Mouse (Mus musculus) midbrain, embryonic 10.5 days (tissue): Measurements from ENCODE around the gene Cuzd1. TPM values are rescaled to one million over a fixed set of nuclear protein-coding genes. Genes with fewer than 3 reads are reported as not detected.

ENCODE experiments used
- DNase-seq: peaks from one replicate; pipeline ENCODE4 v3.0.0-alpha.2; 2017; ENCODE audit warnings: low spot score
- H3K27ac ChIP-seq: fragments of 300-500 bp; sonication (generic); replicated peaks from 2 replicates; pipeline ENCODE4 v1.5.1; 2016; ENCODE audit warnings: mild to moderate bottlenecking
- H3K27me3 ChIP-seq: fragments of 300-500 bp; sonication (generic); 2 replicates; pipeline ENCODE4 v1.6.1; 2016; ENCODE audit warnings: low read depth, mild to moderate bottlenecking; ENCODE audit not compliant: poor library complexity, severe bottlenecking
- H3K36me3 ChIP-seq: fragments of 300-500 bp; sonication (generic); 2 replicates; pipeline ENCODE4 v1.6.1; 2016; ENCODE audit warnings: mild to moderate bottlenecking, moderate library complexity
- H3K4me1 ChIP-seq: fragments of 300-500 bp; sonication (generic); 2 replicates; pipeline ENCODE4 v1.6.1; 2016
- H3K4me3 ChIP-seq: fragments of 300-500 bp; sonication (generic); 2 replicates; pipeline ENCODE4 v1.5.1; 2016; ENCODE audit warnings: mild to moderate bottlenecking, moderate library complexity
- H3K9me3 ChIP-seq: fragments of 300-500 bp; sonication (generic); replicated peaks from 2 replicates; pipeline ENCODE4 v1.6.1; 2016; ENCODE audit warnings: mild to moderate bottlenecking
- WGBS: fragments of 180-500 bp; shearing (Covaris S2); methylation state at CpG from one replicate; pipeline ENCODE4 v1.1.7; 2016; 5-methylcytosine and 5-hydroxymethylcytosine counted together
- polyA plus RNA-seq: library from polyadenylated mRNA; unstranded; fragments of >200 nt; fragmentation: Nextera tagmentation; extraction: Ambion mirVana; gene quantifications from 2 replicates; pipeline ENCODE4 v1.2.1, GENCODE M21; 2016

The Cuzd1 gene
- 0.06 TPM in 1 of 2 replicates, not detected in the other for polyA plus RNA-seq

- Histone ChIP-seq H3K4me3 (no peak within 1 kb of the TSS), H3K27ac (no peak within 1 kb of the TSS), H3K4me1 (no peaks in the 10 kb centered on the region), H3K9me3 (no peaks in the 10 kb centered on the region), H3K27me3 (no peaks in the 10 kb centered on the region), H3K36me3 (no peaks in the 10 kb centered on the region)
- DNase-seq: no peak
- WGBS: 84% methylated on average over 2 of the region's 2 CpGs
Measured at GRCm38 (mm10) chr7:131322192-131322591, at the start of gene Cuzd1. TSS of gene Cuzd1 (minus strand) at chr7:131322292.

DNA sequence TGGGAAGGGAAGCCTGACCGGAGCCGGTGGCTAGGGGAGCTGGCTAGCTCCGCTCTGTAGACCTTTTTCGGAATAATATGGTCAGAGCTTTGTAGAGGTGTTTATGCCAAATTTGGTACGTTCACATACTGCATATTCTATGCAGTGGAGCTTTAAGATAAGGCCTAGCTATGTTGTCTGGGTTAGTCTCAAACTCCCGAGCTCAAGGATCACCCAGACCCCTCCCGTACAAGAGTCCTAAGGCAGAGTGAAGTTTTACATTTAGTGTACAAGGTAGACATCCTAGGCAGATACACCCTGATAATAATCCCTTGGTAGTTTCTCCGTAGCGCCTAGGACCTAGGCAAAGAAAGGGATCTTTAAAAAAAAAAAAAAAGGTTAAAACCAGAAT is 49.4 kb upstream of the Cuzd1 start:
- peaks cover 12% of the 10 kb centered on the region for H3K36me3 ChIP-seq
- H3K27ac ChIP-seq: peak overlapping the region; percentile 95
- WGBS: 11% methylated on average over 9 of the region's 9 CpGs
- no peaks in the 10 kb centered on the region for H3K9me3 ChIP-seq
- H3K27me3 ChIP-seq: no peaks in the 10 kb centered on the region
- peak overlapping the region; percentile 73 for H3K4me3 ChIP-seq
- no peak for DNase-seq
- peaks cover 20% of the 10 kb centered on the region for H3K4me1 ChIP-seq

GRCm38 (mm10) chr7:131370648-131371469 is 48.8 kb upstream of the Cuzd1 start, which contains the start of gene Pstk:
TSS of gene Pstk (plus strand) at chr7:131371141.
- Histone ChIP-seq H3K4me1 (peaks cover 20% of the 10 kb centered on the region), H3K9me3 (no peaks in the 10 kb centered on the region), H3K27ac (peak within 1 kb of the TSS; percentile 95), H3K27me3 (no peaks in the 10 kb centered on the region), H3K36me3 (peaks cover 12% of the 10 kb centered on the region), H3K4me3 (peak within 1 kb of the TSS; percentile 73)
- 5% methylated on average over 47 of the region's 47 CpGs for WGBS
- peak; percentile 91 for DNase-seq

DNA sequence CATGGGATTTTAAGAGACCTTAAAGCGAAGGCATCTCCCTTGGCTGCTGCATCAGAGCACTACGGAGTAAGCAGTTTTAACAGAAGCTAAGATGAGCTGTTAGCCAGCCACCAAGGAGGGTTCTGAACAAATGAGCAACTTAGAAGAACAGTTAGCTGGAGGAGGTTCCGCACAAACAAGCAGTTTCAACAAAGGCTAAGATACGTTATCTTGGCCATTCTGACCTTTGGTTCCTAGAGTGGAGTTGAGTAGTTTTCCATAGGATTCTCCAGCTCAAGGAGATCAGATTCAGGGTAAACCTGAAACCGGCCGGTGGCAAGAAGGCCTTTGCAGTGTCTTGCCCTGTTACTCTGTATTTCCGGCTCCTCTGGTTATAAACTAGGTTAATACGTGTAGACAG is 42.0 kb upstream of the Cuzd1 start:
- Histone ChIP-seq H3K9me3 (no peaks in the 10 kb centered on the region), H3K4me1 (peaks cover 22% of the 10 kb centered on the region), H3K27me3 (peaks cover 7% of the 10 kb centered on the region; the same call in 1 of the 2 replicates), H3K4me3 (no peak overlapping the region), H3K27ac (no peak overlapping the region), H3K36me3 (peaks cover 19% of the 10 kb centered on the region)
- DNase-seq: no peak
- WGBS: 94% methylated on average over 8 of the region's 8 CpGs

- Histone ChIP-seq H3K36me3 (peaks cover 33% of the 10 kb centered on the region), H3K27me3 (peaks cover 7% of the 10 kb centered on the region; the same call in 1 of the 2 replicates), H3K9me3 (no peaks in the 10 kb centered on the region), H3K4me1 (peaks cover 22% of the 10 kb centered on the region), H3K27ac (peak within 1 kb of the TSS; percentile 94), H3K4me3 (peak within 1 kb of the TSS; percentile 89)
- peak; percentile 95 for DNase-seq
- WGBS: under 1% methylated on average over 55 of the region's 55 CpGs
Measured at GRCm38 (mm10) chr7:131362615-131363300, 40.7 kb upstream of the Cuzd1 start, which contains the start of gene 2310057M21Rik. TSS of gene 2310057M21Rik (minus strand) at chr7:131362759.

DNA sequence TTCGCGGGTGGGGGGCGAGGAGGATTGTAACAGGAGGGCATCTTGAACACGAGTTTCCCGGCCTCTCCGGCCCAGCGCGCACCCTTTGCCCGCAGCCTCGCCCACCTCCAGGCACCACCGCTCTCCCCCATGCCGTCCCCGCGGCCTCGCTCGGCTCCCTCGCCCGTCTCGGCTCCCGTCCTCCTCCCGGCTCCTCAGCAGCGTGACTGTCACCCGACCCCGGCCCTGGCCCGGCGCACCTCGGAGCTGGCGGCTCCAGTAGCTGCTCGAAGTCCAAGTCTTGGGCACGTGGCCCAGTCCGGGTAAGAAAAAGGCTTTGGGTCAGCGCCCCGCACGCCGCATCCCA is 40.1 kb upstream of the Cuzd1 start:
- under 1% methylated on average over 35 of the region's 35 CpGs for WGBS
- Histone ChIP-seq H3K9me3 (no peaks in the 10 kb centered on the region), H3K27ac (peak overlapping the region; percentile 94), H3K4me1 (peaks cover 22% of the 10 kb centered on the region), H3K4me3 (peak overlapping the region; percentile 89), H3K36me3 (peaks cover 38% of the 10 kb centered on the region), H3K27me3 (peaks cover 7% of the 10 kb centered on the region; the same call in 1 of the 2 replicates)
- DNase-seq: no peak

DNA sequence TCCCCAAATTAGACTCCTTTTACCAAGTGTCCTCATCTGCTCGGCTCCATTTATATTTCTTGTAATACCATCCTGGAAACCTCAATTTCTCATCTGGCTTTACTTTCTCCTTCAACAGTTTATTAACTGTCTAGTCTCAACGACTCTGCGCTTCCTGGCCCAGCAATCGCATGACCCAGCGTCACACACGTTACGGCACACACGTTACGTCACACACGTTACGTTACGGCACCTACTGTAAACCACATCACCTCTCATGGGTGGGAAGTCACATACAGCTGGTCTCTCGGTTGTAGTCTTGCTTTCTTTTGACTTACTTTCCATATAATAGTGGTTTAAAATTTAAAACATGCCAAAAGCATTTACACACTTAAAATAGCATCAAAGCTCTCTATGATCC is 34.0 kb upstream of the Cuzd1 start:
- no peak overlapping the region for H3K4me3 ChIP-seq
- no peak overlapping the region for H3K27ac ChIP-seq
- WGBS: 96% methylated on average over 13 of the region's 13 CpGs
- H3K27me3 ChIP-seq: no peaks in the 10 kb centered on the region
- no peaks in the 10 kb centered on the region for H3K9me3 ChIP-seq
- no peak for DNase-seq
- peaks cover 3% of the 10 kb centered on the region for H3K4me1 ChIP-seq
- H3K36me3 ChIP-seq: peaks cover 93% of the 10 kb centered on the region

- Histone ChIP-seq H3K27ac (no peak overlapping the region), H3K36me3 (peaks cover 93% of the 10 kb centered on the region), H3K4me3 (no peak overlapping the region), H3K4me1 (no peaks in the 10 kb centered on the region), H3K9me3 (no peaks in the 10 kb centered on the region), H3K27me3 (no peaks in the 10 kb centered on the region)
- no peak for DNase-seq
- 85% methylated on average over 7 of the region's 7 CpGs for WGBS
Measured at GRCm38 (mm10) chr7:131345856-131346541, 23.9 kb upstream of the Cuzd1 start.

GRCm38 (mm10) chr7:131337502-131338068 is 15.5 kb upstream of the Cuzd1 start:
- Histone ChIP-seq H3K27me3 (no peaks in the 10 kb centered on the region), H3K36me3 (peaks cover 35% of the 10 kb centered on the region), H3K4me1 (peaks cover 7% of the 10 kb centered on the region; the same call in 1 of the 2 replicates), H3K27ac (peak overlapping the region; percentile 65), H3K9me3 (no peaks in the 10 kb centered on the region), H3K4me3 (no peak overlapping the region)
- no peak for DNase-seq
- WGBS: 67% methylated on average over 8 of the region's 8 CpGs

DNA sequence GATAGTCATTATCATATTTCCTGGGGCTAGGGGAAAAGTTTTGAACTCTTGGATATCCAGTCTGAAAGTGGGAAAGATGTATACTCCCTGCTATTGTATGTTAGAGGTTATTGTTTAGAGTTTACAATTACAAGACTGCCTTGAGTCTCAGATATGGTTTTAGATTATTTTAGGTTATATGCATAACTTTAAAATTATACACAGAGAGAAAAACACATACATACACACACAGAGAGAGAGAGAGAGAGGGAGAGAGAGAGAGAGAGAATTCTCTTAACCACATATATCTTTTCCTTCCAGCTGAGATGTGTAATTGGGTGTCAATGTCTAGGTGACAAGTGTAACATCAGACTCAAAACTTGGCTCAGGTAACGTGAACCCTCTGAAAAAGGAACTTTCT is 11.5 kb upstream of the Cuzd1 start, which contains the start of gene Fam24a:
Gene Fam24a (plus strand): TSS at position 301 of the 400 bp plus-strand sequence.
- H3K9me3 ChIP-seq: no peaks in the 10 kb centered on the region
- no peak within 1 kb of the TSS for H3K4me3 ChIP-seq
- peaks cover 7% of the 10 kb centered on the region; the same call in 1 of the 2 replicates for H3K4me1 ChIP-seq
- H3K27me3 ChIP-seq: no peaks in the 10 kb centered on the region
- no peaks in the 10 kb centered on the region for H3K36me3 ChIP-seq
- 58% methylated on average over 1 of the region's 1 CpGs for WGBS
- no peak for DNase-seq
- H3K27ac ChIP-seq: no peak within 1 kb of the TSS

GRCm38 (mm10) chr7:131331688-131332087 is 9.6 kb upstream of the Cuzd1 start:
- H3K4me1 ChIP-seq: no peaks in the 10 kb centered on the region
- no peak overlapping the region for H3K27ac ChIP-seq
- H3K36me3 ChIP-seq: no peaks in the 10 kb centered on the region
- 87% methylated on average over 2 of the region's 2 CpGs for WGBS
- H3K9me3 ChIP-seq: no peaks in the 10 kb centered on the region
- no peaks in the 10 kb centered on the region for H3K27me3 ChIP-seq
- no peak for DNase-seq
- no peak overlapping the region for H3K4me3 ChIP-seq

DNA sequence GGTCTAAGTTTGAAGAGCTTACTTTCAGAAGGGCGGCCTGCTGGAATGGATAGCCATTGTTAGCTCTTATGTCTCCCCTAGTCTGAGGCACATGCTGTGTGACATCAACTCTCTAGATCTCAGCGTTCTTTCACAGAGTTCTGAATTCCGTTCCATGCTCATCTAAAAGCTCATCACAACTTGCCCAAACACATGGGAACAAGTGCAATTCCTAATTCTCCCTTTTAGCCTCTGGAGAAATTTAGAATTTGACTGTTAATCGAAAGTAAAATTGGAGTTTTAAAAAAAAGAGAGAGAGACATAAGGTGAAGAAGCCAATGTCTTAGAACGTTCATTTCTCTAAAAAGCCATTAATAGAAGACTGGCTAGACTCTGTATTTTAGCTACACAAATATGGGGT is 7.3 kb upstream of the Cuzd1 start, which contains the start of gene Fam24b:
Gene Fam24b (minus strand): TSS at position 101 of the 400 bp plus-strand sequence.
- DNase-seq: no peak
- Histone ChIP-seq H3K27me3 (no peaks in the 10 kb centered on the region), H3K36me3 (no peaks in the 10 kb centered on the region), H3K4me3 (no peak within 1 kb of the TSS), H3K4me1 (no peaks in the 10 kb centered on the region), H3K27ac (no peak within 1 kb of the TSS), H3K9me3 (no peaks in the 10 kb centered on the region)
- WGBS: 91% methylated on average over 5 of the region's 5 CpGs
